Mouse (Mus musculus): ENCODE measurements around the gene Pom121.

DNA sequence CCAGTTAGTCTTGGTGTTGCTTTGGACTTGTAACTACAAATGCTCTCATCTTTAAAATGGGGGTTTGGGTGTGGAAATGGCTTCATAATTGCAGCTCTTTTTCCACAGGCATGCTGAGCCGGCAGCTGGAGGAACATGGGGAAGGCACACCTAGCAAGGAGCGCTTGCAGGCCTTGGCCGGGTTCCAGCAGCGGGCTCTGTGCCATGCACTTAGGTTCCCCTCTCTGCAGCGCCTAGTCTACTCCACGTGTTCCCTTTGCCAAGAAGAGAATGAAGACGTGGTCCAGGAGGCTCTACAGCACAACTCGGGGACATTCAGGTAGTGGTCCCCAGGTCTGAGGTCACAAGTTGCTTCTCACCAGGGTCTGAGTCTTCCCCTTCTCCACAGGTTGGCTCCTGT lies 19.2 kb downstream of the Pom121 start:
- TF ChIP-seq CTCF (IDR thresholded peaks at IDR 0.05; ENCODE audit: low read depth, low read length) (no peak), POLR2A (IDR thresholded peaks at IDR 0.05; ENCODE audit: extremely low read depth, insufficient read depth, low read length) (no peak)

Measured in liver, adult 2 months (tissue).